Mouse (Mus musculus) hindbrain, embryonic 11.5 days (tissue): ENCODE data around the gene Lztfl1. TPM values are rescaled to one million over a fixed set of nuclear protein-coding genes. Genes with fewer than 3 reads are reported as not detected.
"Not testable (repeated sequence)": the region's sequence is repeated elsewhere in the genome, so short reads cannot be mapped to it uniquely, and the experiment has no call there.

Experiments used
- ATAC-seq: fragments of 200-750 bp; cut with Nextera tagmentation; 2 replicates; pipeline ENCODE4 v1.8.0; 2017; ENCODE audit warnings: mild to moderate bottlenecking, moderate TSS enrichment, moderate library complexity; ENCODE audit not compliant: low FRiP score
- DNase-seq: peaks from one replicate; pipeline ENCODE4 v3.0.0-alpha.2; 2015; ENCODE audit warnings: low spot score
- H3K27ac ChIP-seq: fragments of 300-500 bp; sonication (generic); 2 replicates; pipeline ENCODE4 v1.5.1; 2014; ENCODE audit warnings: mild to moderate bottlenecking, low read depth, low read length
- H3K27me3 ChIP-seq: fragments of 300-500 bp; sonication (generic); 2 replicates; pipeline ENCODE4 v1.6.1; 2014; ENCODE audit warnings: mild to moderate bottlenecking, low read length, moderate library complexity, mixed read lengths; ENCODE audit not compliant: control insufficient read depth, insufficient read depth
- H3K36me3 ChIP-seq: fragments of 300-500 bp; sonication (generic); 2 replicates; pipeline ENCODE4 v1.6.1; 2014; ENCODE audit warnings: mild to moderate bottlenecking, low read length, moderate library complexity, mixed read lengths; ENCODE audit not compliant: control insufficient read depth, insufficient read depth
- H3K4me1 ChIP-seq: fragments of 300-500 bp; sonication (generic); replicated peaks from 2 replicates; pipeline ENCODE4 v1.6.1; 2014; ENCODE audit warnings: low read length, mixed read lengths; ENCODE audit not compliant: control insufficient read depth, insufficient read depth
- H3K4me2 ChIP-seq: fragments of 300-500 bp; sonication (generic); replicated peaks from 2 replicates; pipeline ENCODE4 v1.6.1; 2014; ENCODE audit warnings: mild to moderate bottlenecking, low read depth, low read length
- H3K4me3 ChIP-seq: fragments of 300-500 bp; sonication (generic); 2 replicates; pipeline ENCODE4 v1.5.1; 2014; ENCODE audit warnings: low read depth, low read length
- H3K9ac ChIP-seq: fragments of 300-500 bp; sonication (generic); 2 replicates; pipeline ENCODE4 v1.6.1; 2014; ENCODE audit warnings: low read depth, low read length
- H3K9me3 ChIP-seq: fragments of 300-500 bp; sonication (generic); 2 replicates; pipeline ENCODE4 v1.6.1; 2016; ENCODE audit warnings: low read length; ENCODE audit not compliant: control insufficient read depth
- WGBS: fragments of 180-500 bp; shearing (Covaris S2); extraction: QIAGEN DNeasy Blood & Tissue Kit; methylation state at CpG from one replicate; pipeline ENCODE4 v1.1.7; 2014; 5-methylcytosine and 5-hydroxymethylcytosine counted together
- polyA plus RNA-seq: library from polyadenylated mRNA; unstranded; fragments of >200 nt; fragmentation: Nextera tagmentation; extraction: Ambion mirVana; gene quantifications from 2 replicates; pipeline ENCODE4 v1.2.1, GENCODE M21; 2014

Lztfl1 gene
- polyA plus RNA-seq, 1 experiment from 2014 or later: 58.6 TPM

GRCm38 (mm10) chr9:123659986-123660676 lies 57.4 kb downstream of the Lztfl1 start:
- H3K9me3 ChIP-seq, H3K27ac ChIP-seq, H3K9ac ChIP-seq, H3K4me1 ChIP-seq, H3K4me2 ChIP-seq, ATAC-seq, DNase-seq, H3K4me3 ChIP-seq, H3K27me3 ChIP-seq, H3K36me3 ChIP-seq: not testable (repeated sequence)
- WGBS: 88% methylated on average over 17 of the region's 18 CpGs

GRCm38 (mm10) chr9:123658981-123659380 lies 58.5 kb downstream of the Lztfl1 start:
- H3K27me3 ChIP-seq: no peaks in the 10 kb centered on the region
- no peaks in the 10 kb centered on the region for H3K9me3 ChIP-seq
- H3K36me3 ChIP-seq: no peaks in the 10 kb centered on the region
- DNase-seq: no peak
- no peaks in the 10 kb centered on the region for H3K4me1 ChIP-seq
- H3K4me2 ChIP-seq: no peak overlapping the region
- no peak for ATAC-seq
- no peak overlapping the region for H3K4me3 ChIP-seq
- H3K27ac ChIP-seq: no peak overlapping the region
- H3K9ac ChIP-seq: no peak overlapping the region

- Histone ChIP-seq H3K4me2 (no peak overlapping the region), H3K4me3 (no peak overlapping the region), H3K27ac (no peak overlapping the region), H3K4me1 (no peaks in the 10 kb centered on the region), H3K9me3 (no peaks in the 10 kb centered on the region), H3K27me3 (no peaks in the 10 kb centered on the region), H3K36me3 (no peaks in the 10 kb centered on the region), H3K9ac (no peak overlapping the region)
- DNase-seq (no peak), ATAC-seq (no peak)
- WGBS: 89% methylated on average over 3 of the region's 3 CpGs
Observed at GRCm38 (mm10) chr9:123657457-123657856, 60.0 kb downstream of the Lztfl1 start.

- H3K4me2 ChIP-seq: no peak overlapping the region
- WGBS: 46% methylated on average over 4 of the region's 4 CpGs
- no peak overlapping the region for H3K9ac ChIP-seq
- H3K4me1 ChIP-seq: no peaks in the 10 kb centered on the region
- DNase-seq (no peak), ATAC-seq (no peak)
- H3K27me3 ChIP-seq: no peaks in the 10 kb centered on the region
- H3K27ac ChIP-seq: no peak overlapping the region
- H3K4me3 ChIP-seq: no peak overlapping the region
- no peaks in the 10 kb centered on the region for H3K9me3 ChIP-seq
- no peaks in the 10 kb centered on the region for H3K36me3 ChIP-seq
Observed at GRCm38 (mm10) chr9:123651369-123651768, 66.1 kb downstream of the Lztfl1 start.

GRCm38 (mm10) chr9:123649785-123650511 lies 67.5 kb downstream of the Lztfl1 start:
- DNase-seq (no peak), ATAC-seq (no peak)
- WGBS: 78% methylated on average over 2 of the region's 2 CpGs

More at GRCm38 (mm10) chr9:123649785-123650511, 67.5 kb downstream of the Lztfl1 start:
- H3K27me3 ChIP-seq: no peaks in the 10 kb centered on the region
- no peak overlapping the region for H3K4me3 ChIP-seq
- H3K4me1 ChIP-seq: no peaks in the 10 kb centered on the region
- no peak overlapping the region for H3K4me2 ChIP-seq
- H3K9me3 ChIP-seq: no peaks in the 10 kb centered on the region
- H3K27ac ChIP-seq: no peak overlapping the region
- H3K36me3 ChIP-seq: no peaks in the 10 kb centered on the region
- no peak overlapping the region for H3K9ac ChIP-seq

Other genes with a start within 250 kb of the Lztfl1 start
- gene Limd1, start 239.0 kb downstream of the Lztfl1 start, polyA plus RNA-seq: 37.5 and 40.0 TPM in 2 replicates
- gene Sacm1l, start 187.9 kb downstream of the Lztfl1 start, polyA plus RNA-seq: 50.6 and 60.1 TPM in 2 replicates
- gene Slc6a20b, start 85.1 kb downstream of the Lztfl1 start, polyA plus RNA-seq: 0.08 and 0.22 TPM in 2 replicates
- 0.06 and 0.09 TPM in 2 replicates for gene Ccr9, start 39.3 kb downstream of the Lztfl1 start, polyA plus RNA-seq
- gene Slc6a20a, start 38.8 kb downstream of the Lztfl1 start, polyA plus RNA-seq: 0.95 and 1.5 TPM in 2 replicates
- 0.48 TPM in 1 of 2 replicates, not detected in the other for gene Cxcr6, start 88.8 kb upstream of the Lztfl1 start, polyA plus RNA-seq
- gene Fyco1, start 134.2 kb upstream of the Lztfl1 start, polyA plus RNA-seq: 6.8 and 9.5 TPM in 2 replicates
- 0.04 and 0.06 TPM in 2 replicates for gene Xcr1, start 144.3 kb upstream of the Lztfl1 start, polyA plus RNA-seq